Mouse (Mus musculus) intestine, embryonic 15.5 days (tissue): ENCODE results near the gene Gdap1l1. TPM values are rescaled to one million over a fixed set of nuclear protein-coding genes. Genes with fewer than 3 reads are reported as not detected.

Experiments
- ATAC-seq: fragments of 200-750 bp; cut with Nextera tagmentation; 2 replicates; pipeline ENCODE4 v1.8.0; 2017; ENCODE audit warnings: moderate TSS enrichment, moderate library complexity
- H3K27ac ChIP-seq: fragments of 300-500 bp; sonication (generic); 2 replicates; pipeline ENCODE4 v1.5.1; 2015; ENCODE audit warnings: mild to moderate bottlenecking, inconsistent platforms
- H3K27me3 ChIP-seq: fragments of 300-500 bp; sonication (generic); replicated peaks from 2 replicates; pipeline ENCODE4 v1.6.1; 2015; ENCODE audit warnings: inconsistent platforms
- H3K36me3 ChIP-seq: fragments of 300-500 bp; sonication (generic); 2 replicates; pipeline ENCODE4 v1.6.1; 2015; ENCODE audit warnings: inconsistent platforms
- H3K4me1 ChIP-seq: fragments of 300-500 bp; sonication (generic); replicated peaks from 2 replicates; pipeline ENCODE4 v1.6.1; 2015; ENCODE audit warnings: inconsistent platforms
- H3K4me2 ChIP-seq: fragments of 300-500 bp; sonication (generic); replicated peaks from 2 replicates; pipeline ENCODE4 v1.6.1; 2015; ENCODE audit warnings: mild to moderate bottlenecking, inconsistent platforms
- H3K4me3 ChIP-seq: fragments of 300-500 bp; sonication (generic); replicated peaks from 2 replicates; pipeline ENCODE4 v1.5.1; 2015; ENCODE audit warnings: inconsistent platforms
- H3K9ac ChIP-seq: fragments of 300-500 bp; sonication (generic); 2 replicates; pipeline ENCODE4 v1.6.1; 2015; ENCODE audit warnings: inconsistent platforms
- H3K9me3 ChIP-seq: fragments of 300-500 bp; sonication (generic); 2 replicates; pipeline ENCODE4 v1.6.1; 2016; ENCODE audit warnings: inconsistent platforms
- WGBS: fragments of 180-500 bp; shearing (Covaris S2); methylation state at CpG from one replicate; pipeline ENCODE4 v1.1.7; 2015; 5-methylcytosine and 5-hydroxymethylcytosine counted together
- polyA plus RNA-seq: library from polyadenylated mRNA; unstranded; fragments of >200 nt; fragmentation: Nextera tagmentation; extraction: Ambion mirVana; gene quantifications from 2 replicates; pipeline ENCODE4 v1.2.1, GENCODE M21; 2015

The Gdap1l1 gene
- polyA plus RNA-seq, 1 experiment from 2014 or later: 5.9 TPM

- WGBS: 40% methylated on average over 4 of the region's 4 CpGs
- no peak overlapping the region for H3K4me3 ChIP-seq
- no peak for ATAC-seq
- H3K4me2 ChIP-seq: no peak overlapping the region
- H3K9ac ChIP-seq: no peak overlapping the region
- H3K9me3 ChIP-seq: no peaks in the 10 kb centered on the region
- no peaks in the 10 kb centered on the region for H3K36me3 ChIP-seq
- H3K4me1 ChIP-seq: no peaks in the 10 kb centered on the region
- H3K27ac ChIP-seq: no peak overlapping the region
- H3K27me3 ChIP-seq: no peaks in the 10 kb centered on the region
Observed at GRCm38 (mm10) chr2:163428346-163429011, 9.8 kb upstream of the Gdap1l1 start.

GRCm38 (mm10) chr2:163431289-163431688, 7.0 kb upstream of the Gdap1l1 start:
- Histone ChIP-seq H3K4me1 (no peaks in the 10 kb centered on the region), H3K36me3 (no peaks in the 10 kb centered on the region), H3K27ac (no peak overlapping the region), H3K4me2 (no peak overlapping the region), H3K27me3 (no peaks in the 10 kb centered on the region), H3K4me3 (no peak overlapping the region), H3K9ac (no peak overlapping the region), H3K9me3 (no peaks in the 10 kb centered on the region)
- 75% methylated on average over 9 of the region's 9 CpGs for WGBS
- ATAC-seq: no peak

DNA sequence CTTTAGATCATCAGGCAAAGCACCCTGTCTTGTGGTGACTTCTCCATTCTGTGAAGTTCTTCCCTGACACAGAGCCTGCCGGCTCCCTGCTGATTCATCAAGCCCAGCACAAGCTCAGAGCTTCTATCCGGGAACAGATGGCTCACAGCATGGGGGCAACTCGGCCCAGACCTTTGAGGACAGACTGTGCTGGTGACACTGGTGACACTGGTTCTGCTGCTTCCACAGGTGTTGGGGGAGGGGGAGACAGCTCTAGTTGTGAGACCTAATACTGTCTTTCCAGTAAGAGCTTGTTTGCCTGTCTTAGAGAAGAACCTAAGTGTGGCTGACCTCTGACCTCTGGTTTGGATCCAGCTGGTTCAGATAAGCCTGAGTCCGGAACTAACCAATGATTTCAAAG, 4.3 kb upstream of the Gdap1l1 start:
- H3K9ac ChIP-seq: no peak overlapping the region
- peaks cover 12% of the 10 kb centered on the region; the same call in 1 of the 2 replicates for H3K4me1 ChIP-seq
- H3K9me3 ChIP-seq: no peaks in the 10 kb centered on the region
- no peak overlapping the region for H3K4me2 ChIP-seq
- no peak overlapping the region for H3K4me3 ChIP-seq
- 21% methylated on average over 4 of the region's 4 CpGs for WGBS
- peaks cover 13% of the 10 kb centered on the region for H3K27me3 ChIP-seq
- H3K27ac ChIP-seq: no peak overlapping the region
- ATAC-seq: no peak
- H3K36me3 ChIP-seq: no peaks in the 10 kb centered on the region

DNA sequence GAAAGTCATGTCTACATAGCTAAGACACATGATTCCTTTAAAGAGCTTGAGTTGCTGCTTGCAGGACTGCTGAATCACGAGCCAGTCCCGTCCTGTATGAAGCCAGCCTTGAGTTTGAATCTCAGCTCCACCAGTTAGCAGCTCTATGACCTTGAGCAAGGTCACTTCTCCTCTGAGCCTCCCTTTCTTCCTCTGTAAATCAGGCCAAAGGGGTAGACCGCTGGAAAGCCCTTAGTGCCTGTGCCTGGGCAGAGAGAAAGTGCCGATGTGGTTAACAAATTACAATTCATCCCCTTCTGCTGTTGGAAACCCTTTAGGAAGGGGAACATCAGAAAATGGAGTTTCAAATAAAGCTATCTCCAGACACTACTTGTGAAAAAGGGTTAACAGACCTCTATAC, 476 bp upstream of the Gdap1l1 start:
- Histone ChIP-seq H3K36me3 (no peaks in the 10 kb centered on the region), H3K27me3 (peaks cover 22% of the 10 kb centered on the region), H3K9ac (no peak overlapping the region), H3K4me3 (peak overlapping the region; percentile 40; the same call in 1 of the 2 replicates), H3K27ac (no peak overlapping the region), H3K4me1 (peaks cover 14% of the 10 kb centered on the region; the same call in 1 of the 2 replicates), H3K9me3 (no peaks in the 10 kb centered on the region), H3K4me2 (no peak overlapping the region)
- ATAC-seq: no peak
- WGBS: 51% methylated on average over 4 of the region's 4 CpGs

DNA sequence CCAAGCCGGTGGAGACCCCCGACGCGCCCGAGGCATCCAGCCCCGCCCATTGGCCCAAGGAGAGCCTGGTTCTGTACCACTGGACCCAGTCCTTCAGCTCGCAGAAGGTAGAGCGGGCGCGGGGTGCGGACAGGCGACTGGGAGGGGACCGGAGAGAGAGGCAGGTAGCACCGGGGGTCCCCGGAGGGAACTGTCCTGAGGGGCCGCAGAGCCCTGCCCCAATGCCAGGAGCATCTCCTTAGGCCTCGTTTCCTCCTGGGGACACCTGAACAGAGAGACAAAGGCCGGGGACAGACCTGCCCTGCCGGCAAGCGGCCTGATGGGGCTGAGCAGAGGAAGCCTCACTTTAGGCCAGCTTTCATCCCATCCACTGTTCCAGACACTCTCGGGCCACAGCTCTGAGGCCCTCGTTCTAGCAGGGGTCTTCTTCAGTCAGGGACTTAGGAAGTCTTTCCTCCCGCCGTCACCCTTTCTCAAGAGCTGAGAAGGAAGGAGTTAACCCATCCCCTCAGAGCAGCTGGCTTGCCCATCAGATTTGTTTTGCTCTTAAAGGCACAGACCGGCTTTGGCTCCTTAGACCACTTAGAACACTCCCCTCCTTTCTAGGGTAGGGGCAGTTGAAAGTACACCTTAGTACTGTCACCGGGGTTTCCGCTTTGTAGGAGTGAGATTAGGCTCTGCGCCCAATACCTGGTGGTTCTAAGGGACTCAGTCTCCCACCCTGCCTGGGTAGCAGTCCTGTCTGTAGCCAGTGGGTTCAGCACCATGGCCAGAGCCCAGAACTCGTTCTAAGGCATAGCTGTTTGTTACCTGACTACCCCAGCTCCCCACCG, 559 bp downstream of the Gdap1l1 start:
- Histone ChIP-seq H3K27me3 (peaks cover 22% of the 10 kb centered on the region), H3K4me3 (peak overlapping the region; percentile 40), H3K27ac (no peak overlapping the region), H3K9ac (peak overlapping the region; percentile 37), H3K4me1 (peaks cover 14% of the 10 kb centered on the region; the same call in 1 of the 2 replicates), H3K9me3 (no peaks in the 10 kb centered on the region), H3K36me3 (no peaks in the 10 kb centered on the region), H3K4me2 (peak overlapping the region; percentile 60)
- peak; percentile 49 for ATAC-seq
- WGBS: 1% methylated on average over 30 of the region's 30 CpGs

DNA sequence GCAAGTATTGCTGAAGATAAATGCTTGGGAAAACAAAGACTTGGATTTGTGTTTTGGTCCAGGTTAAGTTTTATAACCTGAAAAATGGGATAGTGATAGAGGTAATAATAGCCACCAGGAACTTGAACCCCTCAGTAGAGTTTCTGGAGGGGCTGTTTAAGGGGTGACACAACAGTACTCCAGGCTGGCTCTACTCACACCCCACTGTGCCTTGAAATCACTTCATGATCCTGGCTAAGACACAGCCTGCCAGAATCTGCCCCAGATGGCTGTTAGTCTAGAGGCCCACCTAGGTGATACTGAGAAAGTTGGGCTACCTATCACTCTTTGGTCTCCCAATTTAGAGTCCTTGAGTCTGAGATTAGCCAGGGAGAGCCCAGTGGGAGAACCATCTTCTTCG, 1.2 kb downstream of the Gdap1l1 start:
- Histone ChIP-seq H3K4me2 (peak overlapping the region; percentile 60; the same call in 1 of the 2 replicates), H3K27ac (no peak overlapping the region), H3K4me1 (peaks cover 14% of the 10 kb centered on the region; the same call in 1 of the 2 replicates), H3K4me3 (no peak overlapping the region), H3K9ac (no peak overlapping the region), H3K36me3 (no peaks in the 10 kb centered on the region), H3K9me3 (no peaks in the 10 kb centered on the region), H3K27me3 (peaks cover 22% of the 10 kb centered on the region)
- ATAC-seq: no peak
- 59% methylated on average over 1 of the region's 1 CpGs for WGBS

GRCm38 (mm10) chr2:163443543-163443942, 5.3 kb downstream of the Gdap1l1 start:
- H3K4me3 ChIP-seq: no peak overlapping the region
- no peaks in the 10 kb centered on the region for H3K9me3 ChIP-seq
- H3K36me3 ChIP-seq: no peaks in the 10 kb centered on the region
- no peak overlapping the region for H3K4me2 ChIP-seq
- H3K9ac ChIP-seq: no peak overlapping the region
- 57% methylated on average over 6 of the region's 6 CpGs for WGBS
- ATAC-seq: no peak
- H3K4me1 ChIP-seq: peaks cover 6% of the 10 kb centered on the region; the same call in 1 of the 2 replicates
- no peak overlapping the region for H3K27ac ChIP-seq
- peaks cover 13% of the 10 kb centered on the region for H3K27me3 ChIP-seq

GRCm38 (mm10) chr2:163444017-163444416, 5.7 kb downstream of the Gdap1l1 start:
- Histone ChIP-seq H3K4me1 (peaks cover 1% of the 10 kb centered on the region; the same call in 1 of the 2 replicates), H3K27ac (no peak overlapping the region), H3K4me3 (no peak overlapping the region), H3K9ac (no peak overlapping the region), H3K36me3 (no peaks in the 10 kb centered on the region), H3K4me2 (no peak overlapping the region), H3K27me3 (peaks cover 8% of the 10 kb centered on the region), H3K9me3 (no peaks in the 10 kb centered on the region)
- ATAC-seq: no peak
- 57% methylated on average over 7 of the region's 7 CpGs for WGBS

- Histone ChIP-seq H3K4me1 (no peaks in the 10 kb centered on the region), H3K27ac (no peak overlapping the region), H3K9ac (no peak overlapping the region), H3K36me3 (no peaks in the 10 kb centered on the region), H3K27me3 (no peaks in the 10 kb centered on the region), H3K9me3 (no peaks in the 10 kb centered on the region), H3K4me3 (no peak overlapping the region), H3K4me2 (no peak overlapping the region)
- ATAC-seq: no peak
- 73% methylated on average over 12 of the region's 12 CpGs for WGBS
Observed at GRCm38 (mm10) chr2:163447375-163447774, 9.1 kb downstream of the Gdap1l1 start.

GRCm38 (mm10) chr2:163449276-163449675, 11.0 kb downstream of the Gdap1l1 start:
- no peaks in the 10 kb centered on the region for H3K27me3 ChIP-seq
- H3K27ac ChIP-seq: no peak overlapping the region
- H3K4me3 ChIP-seq: no peak overlapping the region
- no peaks in the 10 kb centered on the region for H3K9me3 ChIP-seq
- no peak overlapping the region for H3K9ac ChIP-seq
- H3K4me1 ChIP-seq: no peaks in the 10 kb centered on the region
- ATAC-seq: no peak
- no peaks in the 10 kb centered on the region for H3K36me3 ChIP-seq
- 60% methylated on average over 3 of the region's 3 CpGs for WGBS
- no peak overlapping the region for H3K4me2 ChIP-seq

DNA sequence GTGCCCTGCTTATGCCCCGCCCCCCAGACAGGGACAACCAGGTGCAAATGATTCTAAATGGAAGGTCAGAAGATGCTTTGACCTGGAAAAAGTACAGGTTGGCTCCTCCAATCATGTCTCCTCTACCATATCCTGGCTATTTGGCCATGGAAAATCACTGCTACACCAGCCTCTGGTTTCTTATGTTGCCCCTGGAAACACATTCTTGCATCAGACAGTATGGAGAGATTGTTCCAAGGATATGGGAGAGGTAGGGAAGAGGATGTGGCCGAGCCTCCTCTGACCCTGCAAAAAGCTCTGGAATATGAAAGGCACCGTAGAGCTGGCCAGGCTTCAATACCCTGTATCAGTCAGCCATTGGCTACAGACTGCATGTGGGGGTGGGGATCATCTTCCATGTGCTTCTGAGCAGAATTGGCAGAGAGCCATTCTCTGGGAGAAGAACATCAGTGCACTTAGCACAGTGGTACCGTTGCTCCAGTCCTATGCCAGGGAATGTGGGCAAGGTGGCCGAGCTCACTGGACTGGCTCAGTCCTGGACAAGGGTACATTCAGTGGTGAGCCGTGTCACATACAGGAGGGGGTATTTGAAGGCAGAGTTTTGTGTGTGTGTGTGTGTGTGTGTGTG, 12.5 kb downstream of the Gdap1l1 start:
- 59% methylated on average over 6 of the region's 6 CpGs for WGBS
- no peak overlapping the region for H3K9ac ChIP-seq
- H3K4me1 ChIP-seq: no peaks in the 10 kb centered on the region
- H3K27ac ChIP-seq: no peak overlapping the region
- H3K4me2 ChIP-seq: no peak overlapping the region
- H3K9me3 ChIP-seq: no peaks in the 10 kb centered on the region
- H3K36me3 ChIP-seq: no peaks in the 10 kb centered on the region
- H3K27me3 ChIP-seq: no peaks in the 10 kb centered on the region
- no peak for ATAC-seq
- H3K4me3 ChIP-seq: no peak overlapping the region

GRCm38 (mm10) chr2:163452738-163453137, 14.5 kb downstream of the Gdap1l1 start:
- no peaks in the 10 kb centered on the region for H3K27me3 ChIP-seq
- H3K36me3 ChIP-seq: no peaks in the 10 kb centered on the region
- H3K4me2 ChIP-seq: no peak overlapping the region
- no peak for ATAC-seq
- no peak overlapping the region for H3K27ac ChIP-seq
- no peak overlapping the region for H3K4me3 ChIP-seq
- H3K9me3 ChIP-seq: no peaks in the 10 kb centered on the region
- H3K4me1 ChIP-seq: no peaks in the 10 kb centered on the region
- 85% methylated on average over 6 of the region's 6 CpGs for WGBS
- H3K9ac ChIP-seq: no peak overlapping the region
